Mouse (Mus musculus) hindbrain, postnatal 0 days (tissue): Measurements from ENCODE around the gene Hivep3. TPM values are rescaled to one million over a fixed set of nuclear protein-coding genes. Genes with fewer than 3 reads are reported as not detected.

ENCODE experiments used
- ATAC-seq: fragments of 200-750 bp; cut with Nextera tagmentation; 2 replicates; pipeline ENCODE4 v1.8.0; 2017; ENCODE audit warnings: mild to moderate bottlenecking, moderate TSS enrichment, moderate library complexity
- DNase-seq: peaks from one replicate; pipeline ENCODE4 v3.0.0-alpha.2; 2015; ENCODE audit warnings: low spot score
- H3K27ac ChIP-seq: fragments of 300-500 bp; sonication (generic); 2 replicates; pipeline ENCODE4 v1.5.1; 2014; ENCODE audit warnings: mild to moderate bottlenecking
- H3K27me3 ChIP-seq: fragments of 300-500 bp; sonication (generic); 2 replicates; pipeline ENCODE4 v1.6.1; 2014; ENCODE audit warnings: low read length, mixed read lengths; ENCODE audit not compliant: insufficient read depth
- H3K36me3 ChIP-seq: fragments of 300-500 bp; sonication (generic); 2 replicates; pipeline ENCODE4 v1.6.1; 2014; ENCODE audit warnings: low read length, mixed read lengths; ENCODE audit not compliant: insufficient read depth
- H3K4me1 ChIP-seq: fragments of 300-500 bp; sonication (generic); 2 replicates; pipeline ENCODE4 v1.6.1; 2014; ENCODE audit warnings: antibody characterized with exemption, low read length, mixed read lengths; ENCODE audit not compliant: insufficient read depth
- H3K4me2 ChIP-seq: fragments of 300-500 bp; sonication (generic); 2 replicates; pipeline ENCODE4 v1.6.1; 2014; ENCODE audit warnings: low read depth, mild to moderate bottlenecking, low read length, moderate library complexity, mixed read lengths
- H3K4me3 ChIP-seq: fragments of 300-500 bp; sonication (generic); 2 replicates; pipeline ENCODE4 v1.5.1; 2014; ENCODE audit warnings: low read length
- H3K9ac ChIP-seq: fragments of 300-500 bp; sonication (generic); replicated peaks from 2 replicates; pipeline ENCODE4 v1.6.1; 2014; ENCODE audit warnings: mild to moderate bottlenecking, low read length, moderate library complexity, mixed read lengths
- H3K9me3 ChIP-seq: fragments of 300-500 bp; sonication (generic); 2 replicates; pipeline ENCODE4 v1.6.1; 2016; ENCODE audit warnings: low read length, mixed read lengths
- CTCF ChIP-seq: IDR thresholded peaks from 2 replicates; pipeline ENCODE4 v1.5.1; 2016; ENCODE audit warnings: antibody characterized with exemption, control low read depth, low read depth
- WGBS: fragments of 180-500 bp; shearing (Covaris S2); extraction: QIAGEN DNeasy Blood & Tissue Kit; methylation state at CpG from one replicate; pipeline ENCODE4 v1.1.7; 2014; 5-methylcytosine and 5-hydroxymethylcytosine counted together
- polyA plus RNA-seq: library from polyadenylated mRNA; unstranded; fragments of >200 nt; fragmentation: Nextera tagmentation; extraction: Ambion mirVana; gene quantifications from 2 replicates; pipeline ENCODE4 v1.2.1, GENCODE M21; 2015
- total RNA-seq: library from RNA; depleted of rRNA; stranded (reverse); fragments of >200 nt; gene quantifications from 2 replicates; pipeline ENCODE4 v1.2.3, GENCODE M21; 2014

The Hivep3 gene
- total and polyA plus RNA-seq, 2 experiments from 2014 or later = 11.0 to 15.1 TPM

- Histone ChIP-seq H3K9ac (no peak overlapping the region), H3K36me3 (no peaks in the 10 kb centered on the region), H3K27me3 (no peaks in the 10 kb centered on the region), H3K9me3 (no peaks in the 10 kb centered on the region), H3K4me1 (no peaks in the 10 kb centered on the region), H3K27ac (no peak overlapping the region), H3K4me2 (no peak overlapping the region), H3K4me3 (no peak overlapping the region)
- TF ChIP-seq CTCF = no peak
- no peak for ATAC-seq
- DNase-seq = no peak
- 71% methylated on average over 3 of the region's 3 CpGs for WGBS
Measured at GRCm38 (mm10) chr4:119798891-119799290, 65.3 kb downstream of the Hivep3 start.

- no peaks in the 10 kb centered on the region for H3K9me3 ChIP-seq
- H3K27me3 ChIP-seq = no peaks in the 10 kb centered on the region
- H3K27ac ChIP-seq = no peak overlapping the region
- H3K4me2 ChIP-seq = no peak overlapping the region
- no peak for TF ChIP-seq CTCF
- ATAC-seq = no peak
- no peaks in the 10 kb centered on the region for H3K36me3 ChIP-seq
- no peak for DNase-seq
- 83% methylated on average over 2 of the region's 2 CpGs for WGBS
- no peak overlapping the region for H3K9ac ChIP-seq
- H3K4me3 ChIP-seq = no peak overlapping the region
- H3K4me1 ChIP-seq = no peaks in the 10 kb centered on the region
Measured at GRCm38 (mm10) chr4:119806556-119806955, 73.0 kb downstream of the Hivep3 start.

GRCm38 (mm10) chr4:119807359-119807758, 73.8 kb downstream of the Hivep3 start:
- 0 out of 2 replicates have a peak, but pooled peaks cover 2% of the 10 kb centered on the region for H3K4me1 ChIP-seq
- no peak overlapping the region for H3K4me2 ChIP-seq
- no peak overlapping the region for H3K27ac ChIP-seq
- no peak for DNase-seq
- no peak overlapping the region for H3K9ac ChIP-seq
- H3K9me3 ChIP-seq = no peaks in the 10 kb centered on the region
- no peak for TF ChIP-seq CTCF
- no peaks in the 10 kb centered on the region for H3K36me3 ChIP-seq
- 55% methylated on average over 2 of the region's 2 CpGs for WGBS
- ATAC-seq = no peak
- H3K27me3 ChIP-seq = no peaks in the 10 kb centered on the region
- no peak overlapping the region for H3K4me3 ChIP-seq

GRCm38 (mm10) chr4:119809245-119809644, 75.7 kb downstream of the Hivep3 start:
- H3K4me3 ChIP-seq = no peak overlapping the region
- H3K9ac ChIP-seq = no peak overlapping the region
- 0 out of 2 replicates have a peak, but pooled peaks cover 5% of the 10 kb centered on the region for H3K4me1 ChIP-seq
- no peaks in the 10 kb centered on the region for H3K9me3 ChIP-seq
- no peak overlapping the region for H3K4me2 ChIP-seq
- H3K27me3 ChIP-seq = no peaks in the 10 kb centered on the region
- 30% methylated on average over 5 of the region's 5 CpGs for WGBS
- peak; percentile 83 for TF ChIP-seq CTCF
- no peaks in the 10 kb centered on the region for H3K36me3 ChIP-seq
- no peak overlapping the region for H3K27ac ChIP-seq
- ATAC-seq = peak; percentile 56; the same call in 1 of the 2 replicates
- peak; percentile 87 for DNase-seq

GRCm38 (mm10) chr4:119812775-119813174, 79.2 kb downstream of the Hivep3 start:
- Histone ChIP-seq H3K27ac (no peak overlapping the region), H3K9ac (no peak overlapping the region), H3K4me2 (no peak overlapping the region), H3K4me3 (no peak overlapping the region), H3K36me3 (no peaks in the 10 kb centered on the region), H3K27me3 (no peaks in the 10 kb centered on the region), H3K4me1 (peaks cover 26% of the 10 kb centered on the region), H3K9me3 (no peaks in the 10 kb centered on the region)
- DNase-seq (peak; percentile 70), ATAC-seq (peak; percentile 77)
- WGBS = 18% methylated on average over 2 of the region's 2 CpGs
- TF ChIP-seq CTCF = no peak

- TF ChIP-seq CTCF = no peak
- Histone ChIP-seq H3K9ac (no peak overlapping the region), H3K27ac (peak overlapping the region; percentile 54; the same call in 1 of the 2 replicates), H3K4me2 (peak overlapping the region; percentile 84), H3K4me3 (peak overlapping the region; percentile 60), H3K36me3 (no peaks in the 10 kb centered on the region), H3K27me3 (no peaks in the 10 kb centered on the region), H3K4me1 (peaks cover 26% of the 10 kb centered on the region), H3K9me3 (no peaks in the 10 kb centered on the region)
- WGBS = 24% methylated on average over 6 of the region's 12 CpGs
- ATAC-seq (no peak), DNase-seq (no peak)
Measured at GRCm38 (mm10) chr4:119813500-119814184, 80.1 kb downstream of the Hivep3 start.
